Mouse (Mus musculus): ENCODE results near the gene Sgcd. TPM values are rescaled to one million over a fixed set of nuclear protein-coding genes. Genes with fewer than 3 reads are reported as not detected.
A peak's percentile ranks its signal among the peaks of the same experiment; 100 is the strongest.

Sgcd gene
- total and polyA plus RNA-seq, 3 experiments = 7.1 to 69.5 (median 60.9) TPM

GRCm38 (mm10) chr11:46848221-46848971, 1140.4 kb downstream of the Sgcd start:
- no peaks in the 10 kb centered on the region for H3K36me3 ChIP-seq (ENCODE audit: control insufficient read depth, insufficient read depth, low read length)
- H3K27ac ChIP-seq = no peak overlapping the region
- H3K79me2 ChIP-seq (replicated peaks; ENCODE audit: control insufficient read depth, insufficient read depth, low read length) = no peaks in the 10 kb centered on the region
- TF ChIP-seq CTCF (IDR thresholded peaks at IDR 0.05) (peak; percentile 33), EP300 (IDR thresholded peaks at IDR 0.05; ENCODE audit: insufficient read depth, low read depth, low read length) (no peak), POLR2A (IDR thresholded peaks at IDR 0.05; ENCODE audit: insufficient read depth, low read depth, low read length) (no peak)
- DNase-seq = no peak
- 39% methylated on average over 8 of the region's 8 CpGs for WGBS
- H3K4me3 ChIP-seq = no peak overlapping the region
- intact Hi-C loops (cut with DNase I) = no loop called here
- H3K27me3 ChIP-seq (ENCODE audit: control insufficient read depth, insufficient read depth, low read length) = no peaks in the 10 kb centered on the region
- H3K9ac ChIP-seq (ENCODE audit: low read depth, low read length) = no peak overlapping the region
- H3K4me1 ChIP-seq (ENCODE audit: control insufficient read depth, insufficient read depth, low read length) = no peaks in the 10 kb centered on the region

- Histone ChIP-seq H3K27me3 (ENCODE audit: control insufficient read depth, insufficient read depth, low read length) (no peaks in the 10 kb centered on the region), H3K9ac (ENCODE audit: low read depth, low read length) (no peak overlapping the region), H3K36me3 (ENCODE audit: control insufficient read depth, insufficient read depth, low read length) (no peaks in the 10 kb centered on the region), H3K4me3 (no peak overlapping the region), H3K4me1 (ENCODE audit: control insufficient read depth, insufficient read depth, low read length) (no peaks in the 10 kb centered on the region), H3K27ac (no peak overlapping the region), H3K79me2 (replicated peaks; ENCODE audit: control insufficient read depth, insufficient read depth, low read length) (no peaks in the 10 kb centered on the region)
- no peak for DNase-seq
- intact Hi-C loops (cut with DNase I) = no loop called here
- TF ChIP-seq CTCF (IDR thresholded peaks at IDR 0.05) (no peak), EP300 (IDR thresholded peaks at IDR 0.05; ENCODE audit: insufficient read depth, low read depth, low read length) (no peak), POLR2A (IDR thresholded peaks at IDR 0.05; ENCODE audit: insufficient read depth, low read depth, low read length) (no peak)
- WGBS = 64% methylated on average over 3 of the region's 3 CpGs
Measured at GRCm38 (mm10) chr11:46847827-46848220, 1140.9 kb downstream of the Sgcd start.

- H3K36me3 ChIP-seq (ENCODE audit: control insufficient read depth, insufficient read depth, low read length) = no peaks in the 10 kb centered on the region
- intact Hi-C loops (cut with DNase I) = no loop called here
- no peaks in the 10 kb centered on the region for H3K4me1 ChIP-seq (ENCODE audit: control insufficient read depth, insufficient read depth, low read length)
- no peaks in the 10 kb centered on the region for H3K27me3 ChIP-seq (ENCODE audit: control insufficient read depth, insufficient read depth, low read length)
- DNase-seq = no peak
- 69% methylated on average over 1 of the region's 1 CpGs for WGBS
- no peaks in the 10 kb centered on the region for H3K79me2 ChIP-seq (replicated peaks; ENCODE audit: control insufficient read depth, insufficient read depth, low read length)
- no peak overlapping the region for H3K4me3 ChIP-seq
- no peak overlapping the region for H3K27ac ChIP-seq
- TF ChIP-seq EP300 (IDR thresholded peaks at IDR 0.05; ENCODE audit: insufficient read depth, low read depth, low read length) = no peak
- TF ChIP-seq CTCF (IDR thresholded peaks at IDR 0.05) = no peak
- TF ChIP-seq POLR2A (IDR thresholded peaks at IDR 0.05; ENCODE audit: insufficient read depth, low read depth, low read length) = no peak
- no peak overlapping the region for H3K9ac ChIP-seq (ENCODE audit: low read depth, low read length)
Measured at GRCm38 (mm10) chr11:46846661-46847060, 1142.1 kb downstream of the Sgcd start.
